Mouse (Mus musculus): ENCODE results near the gene Sik1.

Sik1 gene

DNA sequence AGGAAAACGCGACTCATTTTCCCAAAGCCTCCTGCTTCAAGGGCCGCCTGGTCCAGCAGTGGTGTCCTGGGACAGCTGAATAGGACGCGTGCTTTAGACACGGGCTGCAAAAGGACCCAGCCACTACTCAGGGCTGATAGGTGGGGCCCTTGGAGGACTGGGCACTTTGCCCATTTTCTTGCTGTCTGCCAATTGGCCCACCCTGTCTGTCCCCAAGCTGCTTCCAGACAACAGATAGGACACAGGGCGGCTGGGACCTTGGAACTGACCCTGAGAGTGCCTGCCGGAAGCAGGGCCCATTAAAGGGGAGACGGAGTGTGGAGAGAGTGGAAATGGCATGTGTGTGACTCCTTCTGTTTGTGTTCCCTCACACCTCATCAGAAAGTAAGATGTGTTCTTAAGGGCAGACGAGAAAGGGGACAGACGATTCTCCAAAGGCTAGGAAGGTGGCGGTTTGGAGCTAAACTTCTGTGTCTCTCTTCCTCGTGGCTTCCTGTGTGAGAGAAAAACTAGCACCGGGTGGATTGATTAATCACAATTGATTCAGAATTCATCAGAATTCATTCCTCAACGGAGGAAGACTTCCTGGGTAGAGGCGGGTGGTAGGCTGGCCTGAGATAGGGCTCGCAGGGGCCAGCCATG lies 1.0 kb upstream of the Sik1 start:
- DNase-seq (ENCODE audit: low read depth, low spot score): peak; percentile 24

DNA sequence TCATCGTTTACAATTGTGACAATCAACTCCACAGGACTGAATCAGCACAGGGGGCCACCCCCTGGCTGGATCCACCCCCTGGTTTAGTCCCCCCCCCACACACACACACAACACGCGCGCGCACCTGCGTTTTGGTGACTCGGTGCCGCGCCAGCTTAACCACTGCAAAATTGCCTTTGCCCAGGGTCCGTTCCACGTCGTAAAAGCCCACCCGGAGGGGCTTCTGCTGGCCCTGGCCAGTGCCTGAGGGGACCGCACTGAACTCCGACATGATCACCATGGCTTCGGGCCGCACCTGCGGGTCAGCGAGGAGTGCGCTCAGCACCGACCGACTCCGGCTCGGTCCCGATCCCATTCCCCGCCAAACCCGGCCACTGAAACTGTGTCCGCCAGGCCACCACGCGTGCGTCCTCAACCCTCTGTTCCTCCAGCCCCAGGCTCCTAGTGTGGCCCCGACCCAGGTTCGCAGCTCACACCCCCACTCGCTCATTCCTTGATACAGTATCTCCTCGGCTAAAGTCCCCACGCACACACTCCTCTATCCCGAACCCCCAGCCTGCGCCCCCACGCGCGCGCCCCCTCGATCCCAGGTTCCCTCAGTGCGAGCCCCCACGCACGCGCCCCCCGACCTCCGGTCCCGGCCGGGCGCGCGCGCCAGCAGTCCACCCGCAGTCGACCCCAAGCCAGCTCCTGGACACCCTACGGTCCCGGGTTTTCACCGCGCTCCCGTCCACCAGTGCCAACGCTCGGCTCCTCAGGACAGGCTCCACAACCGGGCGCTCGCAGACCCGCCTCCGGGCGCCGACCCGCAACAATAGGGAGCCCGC lies 621 bp downstream of the Sik1 start:
- peak; percentile 22 for DNase-seq (ENCODE audit: low read depth, low spot score)

DNA sequence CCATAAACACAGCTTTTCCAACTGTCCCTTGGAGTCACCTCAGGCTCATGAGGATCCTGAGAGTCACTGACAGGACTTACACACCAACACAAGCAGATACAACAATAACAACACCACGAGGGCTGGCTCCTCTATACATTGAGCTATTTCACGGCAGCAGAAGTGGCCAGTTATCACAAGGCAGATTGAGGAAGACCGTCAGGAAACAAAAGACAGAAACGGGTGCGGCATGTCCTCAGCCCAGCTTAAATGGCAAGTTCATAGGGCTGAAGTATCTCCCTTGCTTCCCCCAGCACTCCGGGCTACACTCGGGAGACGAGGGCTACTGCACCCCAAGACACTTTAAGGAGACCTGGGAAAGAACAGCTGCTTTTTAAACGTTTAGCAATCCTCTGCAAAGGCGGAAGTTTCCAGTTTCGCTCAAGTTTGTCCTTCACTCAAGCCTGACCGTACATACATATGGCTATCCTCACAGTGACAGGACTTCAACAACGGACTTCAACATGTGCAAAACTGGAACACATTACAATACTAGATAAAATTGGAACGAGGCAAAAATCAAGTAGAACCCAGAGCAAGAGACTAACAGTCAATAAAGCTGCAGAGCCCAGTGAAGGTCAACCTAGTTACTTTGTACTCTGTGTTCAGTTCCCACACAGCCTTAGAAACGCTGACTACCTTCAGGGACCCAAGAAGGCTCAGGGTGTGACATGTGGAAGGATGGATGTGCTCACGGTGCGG lies 2.0 kb downstream of the Sik1 start:
- DNase-seq (ENCODE audit: low read depth, low spot score): no peak

DNA sequence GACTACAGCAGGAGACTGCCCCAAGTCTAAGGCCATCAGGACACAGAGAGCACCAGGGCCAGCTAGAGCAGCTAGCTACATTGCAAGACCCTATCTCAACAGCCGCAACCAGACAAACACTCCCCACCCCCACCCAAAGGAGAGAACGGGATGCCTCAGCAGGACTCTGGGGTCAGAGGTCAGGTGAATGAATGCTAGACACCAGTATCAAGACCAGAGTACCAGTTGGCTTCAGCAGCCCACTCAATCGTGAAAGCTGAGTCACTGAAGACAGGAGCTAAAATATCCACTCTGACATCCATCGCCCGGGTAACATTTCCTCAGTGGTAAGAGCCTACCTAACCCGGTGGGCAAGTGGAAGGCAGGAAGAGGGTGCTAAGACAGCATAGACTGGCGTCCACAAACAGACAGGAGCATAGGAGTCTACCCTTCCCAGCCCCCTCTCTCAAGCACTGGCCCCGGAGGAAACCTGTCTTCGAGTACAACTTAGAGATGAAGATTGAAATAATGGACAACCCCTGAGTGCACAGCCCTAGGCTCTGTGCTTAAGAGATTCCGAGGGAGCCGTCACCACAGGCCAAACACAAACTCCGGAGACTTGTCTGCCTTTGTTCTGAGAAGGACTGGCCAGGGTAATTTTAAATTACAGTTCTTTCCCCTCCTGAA lies 2.7 kb downstream of the Sik1 start:
- no peak for DNase-seq (ENCODE audit: low read depth, low spot score)

DNA sequence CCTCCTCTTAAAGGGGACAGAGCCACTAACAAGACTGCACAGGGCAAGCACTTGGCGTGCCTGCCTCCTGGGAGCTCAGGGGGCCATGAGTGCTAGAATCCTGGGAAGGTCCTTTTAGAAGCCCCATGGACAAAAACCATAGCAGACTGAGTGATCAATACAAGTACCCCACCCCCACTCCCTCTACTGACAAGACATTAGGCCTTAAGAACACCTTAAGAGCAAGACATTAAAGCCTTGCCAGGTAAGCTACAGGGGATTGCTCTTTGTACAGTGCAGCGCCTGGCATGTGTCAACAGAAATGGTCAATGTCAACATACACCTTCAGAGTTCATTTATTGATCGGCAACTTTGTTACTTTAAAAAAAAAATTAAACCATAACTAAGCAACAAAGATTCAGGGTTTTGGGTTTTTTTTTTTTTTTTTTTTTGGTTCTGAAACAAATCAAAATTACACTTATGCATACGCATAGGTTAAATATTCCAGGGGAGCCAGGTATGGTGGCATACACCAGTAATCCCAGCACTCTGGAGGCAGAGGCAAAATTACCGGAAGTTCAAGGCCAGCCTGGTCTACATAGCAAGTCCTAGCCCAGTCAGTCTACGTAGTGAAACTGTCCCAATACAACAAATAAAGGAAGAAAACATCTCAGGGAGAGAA lies 3.7 kb downstream of the Sik1 start:
- no peak for DNase-seq (ENCODE audit: low read depth, low spot score)

DNA sequence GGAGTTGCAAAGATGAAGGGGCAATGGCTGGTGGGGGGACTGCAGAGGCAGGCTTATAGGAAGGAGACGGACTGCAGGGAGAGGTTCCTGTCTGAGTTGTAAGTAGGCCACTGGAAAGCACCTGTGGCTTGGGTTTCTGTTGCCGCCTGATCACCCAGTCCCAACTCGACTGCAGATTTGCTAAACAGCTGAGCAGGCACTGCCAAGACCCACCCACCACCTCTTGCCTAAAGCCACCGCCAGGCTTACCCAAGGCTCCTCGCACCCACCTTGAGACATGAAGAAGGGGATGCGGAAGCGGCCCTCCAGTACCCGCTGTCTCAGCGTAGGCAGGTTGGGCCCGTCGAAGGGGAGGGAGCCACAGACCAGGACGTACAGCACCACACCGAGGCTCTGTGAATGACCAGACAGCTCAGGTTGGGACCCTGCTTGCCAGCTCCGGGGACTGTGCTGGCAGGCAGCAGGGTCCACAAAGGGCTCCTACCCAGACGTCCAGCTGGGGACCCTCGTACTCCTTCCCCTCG lies 5.1 kb downstream of the Sik1 start:
- DNase-seq (ENCODE audit: low read depth, low spot score): no peak

DNA sequence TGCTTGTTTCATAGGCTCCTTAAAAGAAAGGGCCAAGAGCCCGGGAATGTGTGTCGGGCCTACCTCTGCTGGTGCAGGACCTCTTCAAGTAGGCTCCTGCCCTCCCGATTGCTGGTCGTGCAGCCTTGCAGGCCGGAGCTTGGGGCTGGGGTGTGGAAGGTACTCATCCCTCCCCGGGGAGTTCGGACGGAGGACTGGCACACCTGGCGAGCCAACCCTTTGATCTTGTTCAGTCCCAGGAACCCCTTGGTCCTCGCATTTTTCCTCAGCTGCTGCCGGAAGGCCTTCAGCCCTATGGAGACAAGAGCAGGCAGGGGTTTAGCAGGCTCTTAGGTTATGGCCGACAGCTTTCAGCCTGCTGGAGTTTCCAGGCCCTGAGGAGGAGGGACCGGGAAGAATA lies 8.6 kb downstream of the Sik1 start:
- no peak for DNase-seq (ENCODE audit: low read depth, low spot score)

DNA sequence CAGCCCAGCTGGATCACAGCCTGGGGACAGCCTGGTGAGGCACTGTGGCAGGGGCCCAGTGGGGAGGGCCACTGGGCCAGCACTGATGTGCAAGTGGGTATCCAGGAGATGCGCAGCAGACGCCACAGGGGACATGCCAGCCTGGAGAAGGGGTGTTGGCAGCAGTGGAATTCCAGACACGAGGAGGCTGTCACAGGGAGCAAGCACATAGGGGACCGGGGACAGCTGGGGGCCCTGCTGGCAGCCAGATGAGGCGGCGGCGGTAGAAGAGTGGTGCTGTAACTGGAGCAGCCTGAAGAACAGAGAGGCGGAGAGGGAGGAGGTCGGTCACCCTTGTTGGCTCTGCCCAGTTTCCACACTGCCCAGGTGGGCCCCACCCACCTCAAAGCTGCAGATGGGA lies 9.3 kb downstream of the Sik1 start:
- DNase-seq (ENCODE audit: low read depth, low spot score): no peak

DNA sequence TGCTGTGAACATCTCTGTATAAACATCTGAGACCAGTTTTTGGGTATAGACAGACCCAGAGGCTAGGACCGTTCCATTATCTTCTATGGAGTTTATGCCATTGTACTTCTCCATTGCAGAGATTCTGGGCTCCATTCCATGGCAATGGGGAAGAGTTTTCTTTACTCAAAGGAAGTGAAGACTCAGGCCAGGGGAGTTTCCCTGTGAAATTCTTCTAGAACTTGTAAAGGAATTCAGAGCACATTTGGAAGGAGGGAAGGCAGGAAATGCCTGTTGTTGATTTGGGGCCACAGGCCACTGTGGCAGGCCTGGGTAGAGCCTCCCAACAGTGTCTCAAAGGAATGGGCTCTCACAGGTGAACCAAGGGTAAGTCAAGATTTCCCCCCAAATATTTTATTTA lies 11.7 kb downstream of the Sik1 start:
- DNase-seq (ENCODE audit: low read depth, low spot score): no peak

DNA sequence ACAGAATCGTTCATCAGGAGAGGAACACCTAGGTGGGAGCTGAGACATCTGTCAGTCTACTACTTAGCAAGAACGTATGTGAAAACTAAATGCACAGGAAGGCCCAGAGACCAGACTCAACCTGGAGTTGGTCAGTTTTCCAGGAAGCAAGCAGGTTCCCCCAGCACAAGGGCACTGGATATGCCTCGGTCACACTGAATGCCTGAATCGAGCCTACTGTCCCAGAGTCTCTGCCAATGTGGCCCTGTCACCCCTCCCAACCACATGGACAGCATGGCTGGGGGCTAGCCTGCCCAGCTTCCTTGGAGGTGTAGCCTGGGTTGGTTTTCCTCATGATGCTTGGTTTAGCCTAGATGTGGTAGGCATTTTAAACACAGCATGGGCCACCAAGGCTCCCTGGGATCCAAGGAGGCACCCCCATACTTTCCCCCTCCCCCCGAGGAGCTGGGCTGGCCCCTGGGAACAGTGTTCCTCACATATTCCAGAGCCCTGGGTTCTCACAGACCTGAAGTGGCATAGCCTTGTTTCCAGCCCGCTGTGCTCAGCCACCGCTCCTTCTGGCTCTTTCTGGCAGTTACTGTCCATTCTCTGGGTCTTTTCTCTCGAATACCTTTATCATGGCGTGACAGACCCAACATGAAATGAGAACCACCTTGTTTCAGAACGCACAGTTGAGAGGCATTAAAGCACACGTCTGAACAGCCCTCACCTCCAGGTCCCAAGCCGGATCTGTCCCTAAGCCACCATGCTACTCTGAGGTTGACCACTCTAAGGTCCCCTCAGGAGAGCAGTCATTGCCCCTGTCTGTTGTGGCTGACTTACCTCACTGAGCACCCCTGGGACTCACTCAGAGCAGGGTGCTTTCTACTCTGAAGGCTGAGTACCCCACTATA lies 12.4 kb downstream of the Sik1 start:
- no peak for DNase-seq (ENCODE audit: low read depth, low spot score)

DNA sequence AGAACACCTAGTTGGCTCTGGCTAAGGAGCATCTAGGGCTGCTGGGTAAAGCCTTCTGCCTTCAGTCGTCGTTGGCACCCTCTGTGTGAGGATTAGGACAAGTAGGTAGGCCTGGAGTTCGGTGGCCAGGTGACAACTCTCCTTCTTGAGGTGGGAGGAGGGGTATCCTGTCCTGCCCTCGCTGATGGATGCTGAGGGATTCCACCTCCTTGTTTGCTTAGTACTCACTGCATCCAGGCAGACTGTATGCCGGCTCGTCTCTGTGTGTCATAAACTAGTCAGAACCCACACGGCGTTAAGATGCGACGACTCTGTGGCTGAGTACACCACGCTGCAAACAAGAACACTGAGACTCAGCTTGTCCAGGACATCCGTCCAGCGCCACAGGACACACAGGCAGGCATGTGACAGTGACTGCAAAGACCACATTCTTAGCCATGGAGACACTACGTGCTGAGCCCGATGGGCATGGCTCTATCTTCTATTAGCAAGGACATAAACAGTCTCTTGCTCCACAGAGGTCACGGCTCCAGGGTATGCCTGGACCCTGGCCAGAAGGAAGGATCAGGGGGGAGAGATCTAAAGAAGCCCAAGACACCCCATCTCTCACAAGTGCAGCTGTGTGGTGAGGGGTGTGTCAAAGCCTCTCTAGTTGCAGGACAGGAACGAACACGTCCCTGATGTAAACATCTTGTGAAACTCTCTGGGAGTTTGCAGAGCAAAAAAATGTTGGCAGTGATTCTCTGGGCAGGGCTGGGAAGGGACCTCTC lies 13.6 kb downstream of the Sik1 start:
- DNase-seq (ENCODE audit: low read depth, low spot score): no peak

DNA sequence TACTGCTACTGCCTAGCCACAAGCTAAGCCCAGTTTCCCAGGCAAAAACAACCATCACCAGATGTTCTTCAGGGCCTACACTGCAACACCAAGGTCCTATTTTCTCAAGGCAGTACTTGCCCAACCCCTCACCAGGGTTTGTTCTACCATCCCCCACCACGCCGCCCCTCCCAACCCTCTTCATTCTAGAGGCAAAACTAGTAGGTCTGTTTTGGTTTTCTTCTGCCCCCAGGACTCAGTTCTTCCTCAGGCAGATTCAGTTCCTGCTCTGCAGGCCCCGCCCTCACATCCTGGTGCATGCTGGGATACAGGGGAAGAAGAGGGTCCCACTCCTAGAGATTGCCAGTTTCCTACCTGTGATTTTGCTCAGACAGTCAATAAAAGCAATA lies 14.2 kb downstream of the Sik1 start:
- DNase-seq (ENCODE audit: low read depth, low spot score): no peak

DNA sequence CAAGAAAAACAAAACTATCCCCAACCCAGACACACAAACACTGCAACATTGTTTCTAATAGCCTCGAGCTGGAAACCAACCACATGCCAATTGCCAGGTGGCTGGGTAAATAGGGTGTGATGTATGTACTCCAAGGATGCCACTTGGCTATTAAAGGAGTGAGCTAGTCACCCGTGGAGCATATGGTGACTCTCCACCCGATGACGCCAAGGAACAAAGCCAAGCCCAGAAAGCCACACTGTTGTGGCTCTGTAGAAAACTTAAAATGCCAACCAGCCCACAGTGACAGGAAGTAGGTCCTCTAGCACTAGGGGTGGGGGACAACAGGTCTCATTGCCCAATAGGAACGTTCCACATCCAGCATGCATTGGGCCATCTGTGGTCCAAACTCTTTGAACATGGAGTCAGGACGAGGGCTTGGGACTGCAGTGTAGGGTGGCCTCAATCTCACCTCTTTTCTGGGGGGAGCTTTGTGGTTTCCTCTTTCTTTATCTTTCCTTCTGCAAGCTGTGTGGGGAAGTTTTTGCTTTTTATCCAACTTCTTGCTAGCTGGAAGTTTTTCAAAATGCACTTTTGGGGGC lies 15.1 kb downstream of the Sik1 start:
- DNase-seq (ENCODE audit: low read depth, low spot score): no peak

DNA sequence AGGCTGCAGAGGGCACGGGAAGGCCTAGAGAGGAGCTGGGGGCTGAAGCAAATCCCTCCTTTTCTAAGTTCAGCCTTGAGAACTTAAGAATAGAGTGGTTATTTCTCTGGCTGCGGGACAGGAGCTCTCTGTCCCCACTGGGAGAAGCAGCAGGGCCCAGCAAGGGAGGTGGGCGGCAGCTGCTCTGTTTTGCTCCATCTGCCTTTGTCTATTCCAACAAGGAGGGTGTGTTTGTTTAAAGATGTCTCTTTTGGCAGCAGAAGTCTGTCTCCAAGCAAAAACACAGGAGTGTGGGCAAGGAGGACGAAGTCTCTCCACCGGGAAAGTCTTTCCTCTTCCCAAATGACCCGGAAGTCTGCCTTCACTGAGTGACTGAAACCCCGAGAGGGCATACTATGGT lies 18.8 kb downstream of the Sik1 start:
- no peak for DNase-seq (ENCODE audit: low read depth, low spot score)

DNA sequence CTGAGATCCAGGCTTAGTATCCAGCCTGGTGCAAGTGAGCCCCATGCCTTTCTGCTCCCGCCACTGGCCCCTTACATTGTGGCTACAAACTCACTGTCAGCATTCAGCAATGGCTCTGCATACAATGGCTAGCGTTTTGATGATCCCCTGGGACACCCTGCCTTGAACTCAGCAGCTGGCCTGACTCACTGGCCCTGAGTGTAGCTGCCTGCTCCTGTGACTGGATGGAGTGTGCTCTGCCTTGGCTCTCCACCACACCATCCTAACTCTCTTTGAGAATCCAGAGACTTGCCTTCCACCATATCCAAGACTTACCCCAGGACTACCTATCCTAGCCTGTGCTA lies 19.4 kb downstream of the Sik1 start:
- no peak for DNase-seq (ENCODE audit: low read depth, low spot score)

DNA sequence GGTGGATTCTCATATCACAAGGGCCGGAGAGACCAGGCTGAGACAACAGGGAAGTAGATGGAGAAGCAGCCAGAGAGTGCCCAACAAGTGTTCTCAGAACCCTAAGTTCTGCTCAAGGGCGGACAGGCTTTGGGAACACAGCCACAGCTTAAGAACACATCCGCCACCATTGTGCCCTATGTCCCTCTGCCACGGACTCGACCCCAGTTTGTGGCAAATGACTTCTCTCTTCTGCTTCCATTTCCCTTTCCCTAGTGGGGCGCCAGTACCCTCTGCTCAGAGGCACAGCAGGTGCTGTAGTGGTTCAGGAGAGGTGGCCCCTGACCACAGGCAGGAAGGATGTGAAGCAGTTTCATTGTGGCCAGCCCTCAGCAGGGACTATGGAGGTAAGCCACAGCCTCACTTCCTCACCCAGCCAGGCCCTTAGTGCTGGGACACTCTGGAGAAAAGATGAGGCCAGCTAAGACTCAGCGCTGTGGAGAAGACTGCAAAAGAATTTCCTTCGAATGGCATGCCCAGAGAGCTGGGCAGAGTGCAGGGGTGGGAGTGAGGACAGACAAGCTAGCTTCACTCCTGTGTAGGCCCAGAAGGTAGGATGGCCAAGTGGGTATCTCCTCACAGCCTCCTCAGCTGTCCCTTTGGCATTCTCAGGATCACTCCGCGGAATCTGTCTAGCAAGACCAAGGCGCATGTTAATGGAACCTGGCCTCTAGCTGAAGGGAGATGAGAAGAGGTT lies 19.9 kb downstream of the Sik1 start:
- DNase-seq (ENCODE audit: low read depth, low spot score): no peak

DNA sequence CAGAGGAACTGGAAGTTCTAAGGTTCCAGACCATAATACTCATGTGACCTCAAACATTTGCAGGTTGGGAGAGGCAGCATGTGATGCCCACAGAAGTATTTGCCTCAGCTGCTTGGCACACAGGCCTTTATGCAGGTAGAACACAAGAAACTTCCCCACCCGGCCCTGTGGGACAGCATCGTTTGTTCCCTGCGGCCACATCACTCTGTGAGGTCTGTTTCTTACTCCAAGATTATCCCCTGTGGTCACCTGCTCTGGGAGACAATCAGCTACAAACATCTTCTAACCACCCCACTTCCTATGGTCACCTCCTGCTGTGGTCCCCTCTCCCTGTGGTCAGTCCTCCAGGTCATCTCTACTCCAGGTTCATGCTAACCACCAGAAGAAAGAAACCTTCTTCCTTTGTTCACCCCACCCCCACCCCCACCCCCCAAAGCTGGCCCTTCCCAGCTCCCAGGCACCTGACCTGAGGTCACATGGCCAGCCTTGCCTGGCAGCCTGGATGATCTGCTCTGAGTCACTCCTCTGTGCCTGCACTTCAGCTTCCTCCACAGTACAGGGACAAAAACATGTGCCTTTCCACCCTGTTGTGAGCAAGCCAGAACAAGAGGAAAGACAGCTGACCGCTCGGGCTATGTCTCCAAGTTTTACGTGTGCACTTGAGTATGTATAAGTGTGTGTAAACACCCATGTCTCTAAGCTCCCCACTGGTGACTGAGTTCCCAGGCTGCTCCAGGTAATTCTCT lies 21.1 kb downstream of the Sik1 start:
- DNase-seq (ENCODE audit: low read depth, low spot score): no peak

DNA sequence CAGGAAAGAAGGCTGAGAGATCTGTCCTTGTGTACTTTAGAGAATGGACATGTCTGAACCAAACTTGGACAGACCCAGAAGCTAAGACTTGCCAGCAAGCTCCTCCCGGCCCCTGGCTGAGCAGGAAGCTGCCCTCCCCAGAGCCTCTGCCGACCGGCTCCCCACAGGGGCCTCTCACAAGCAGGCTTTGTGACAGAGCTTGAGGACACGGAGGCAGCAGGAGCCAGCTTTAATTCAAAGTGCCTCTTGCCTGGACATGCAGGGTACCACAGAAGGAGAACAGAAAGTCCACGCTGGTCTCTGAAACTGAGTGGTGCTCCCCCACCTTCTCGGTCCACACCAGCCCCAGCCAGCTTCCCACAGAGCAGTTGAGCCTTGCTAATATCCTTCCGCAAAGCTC lies 21.9 kb downstream of the Sik1 start:
- no peak for DNase-seq (ENCODE audit: low read depth, low spot score)

Data from embryo, embryonic 11.5 days (tissue).